Mouse (Mus musculus) heart, embryonic 14.5 days (tissue): ENCODE data around the gene Orm3. TPM values are rescaled to one million over a fixed set of nuclear protein-coding genes. Genes with fewer than 3 reads are reported as not detected.
A peak's percentile ranks its signal among the peaks of the same experiment; 100 is the strongest.

ENCODE experiments used
- ATAC-seq: fragments of 200-750 bp; cut with Nextera tagmentation; 2 replicates; pipeline ENCODE4 v1.8.0; 2017; ENCODE audit warnings: low read depth, moderate TSS enrichment; ENCODE audit not compliant: insufficient number of reproducible peaks, insufficient read depth, low FRiP score
- H3K27ac ChIP-seq, 2 experiments: fragments of 200-500 bp in 1 of 2; fragments of 300-500 bp in 1 of 2; sonication (generic) in 1 of 2; replicated peaks in 1 of 2; 2 replicates each; pipeline ENCODE4 v1.5.1; 2012 to 2014; ENCODE audit warnings: low read depth in 2 of 2, low read length in 2 of 2, control low read depth in 1 of 2, mild to moderate bottlenecking in 1 of 2, mixed read lengths in 1 of 2; ENCODE audit not compliant: control insufficient read depth in 1 of 2, insufficient read depth in 1 of 2
- H3K27me3 ChIP-seq: fragments of 300-500 bp; sonication (generic); 2 replicates; pipeline ENCODE4 v1.6.1; 2014; ENCODE audit warnings: mild to moderate bottlenecking, low read length, control low read depth; ENCODE audit not compliant: control insufficient read depth, insufficient read depth
- H3K36me3 ChIP-seq: fragments of 300-500 bp; sonication (generic); 2 replicates; pipeline ENCODE4 v1.6.1; 2014; ENCODE audit warnings: mild to moderate bottlenecking, control low read depth, low read length, mixed read lengths; ENCODE audit not compliant: control insufficient read depth, insufficient read depth
- H3K4me1 ChIP-seq, 2 experiments: fragments of 200-500 bp in 1 of 2; fragments of 300-500 bp in 1 of 2; sonication (generic) in 1 of 2; 2 replicates each; pipeline ENCODE4 v1.6.1; 2012 to 2014; ENCODE audit warnings: low read length in 2 of 2, control low read depth in 1 of 2, mixed read lengths in 1 of 2; ENCODE audit not compliant: control insufficient read depth in 2 of 2, insufficient read depth in 2 of 2
- H3K4me2 ChIP-seq: fragments of 300-500 bp; sonication (generic); 2 replicates; pipeline ENCODE4 v1.6.1; 2014; ENCODE audit warnings: mild to moderate bottlenecking, low read length
- H3K4me3 ChIP-seq, 2 experiments: fragments of 200-500 bp in 1 of 2; fragments of 300-500 bp in 1 of 2; sonication (generic) in 1 of 2; 2 replicates each; pipeline ENCODE4 v1.5.1; 2012 to 2014; ENCODE audit warnings: low read length in 2 of 2, mild to moderate bottlenecking in 2 of 2, control low read depth in 1 of 2, low read depth in 1 of 2, moderate library complexity in 1 of 2; ENCODE audit not compliant: control insufficient read depth in 1 of 2, insufficient read depth in 1 of 2
- H3K9ac ChIP-seq: fragments of 300-500 bp; sonication (generic); 2 replicates; pipeline ENCODE4 v1.6.1; 2014; ENCODE audit warnings: mild to moderate bottlenecking, low read length
- H3K9me3 ChIP-seq: fragments of 300-500 bp; sonication (generic); 2 replicates; pipeline ENCODE4 v1.6.1; 2016; ENCODE audit warnings: low read length, control low read depth; ENCODE audit not compliant: control insufficient read depth
- WGBS: fragments of 180-500 bp; shearing (Covaris S2); extraction: QIAGEN DNeasy Blood & Tissue Kit; methylation state at CpG from one replicate; pipeline ENCODE4 v1.1.7; 2014; 5-methylcytosine and 5-hydroxymethylcytosine counted together
- polyA plus RNA-seq: library from polyadenylated mRNA; unstranded; fragments of >200 nt; fragmentation: Nextera tagmentation; extraction: Ambion mirVana; gene quantifications from 2 replicates; pipeline ENCODE4 v1.2.1, GENCODE M21; 2014

The Orm3 gene
- polyA plus RNA-seq, 1 experiment from 2014 or later = not detected

DNA sequence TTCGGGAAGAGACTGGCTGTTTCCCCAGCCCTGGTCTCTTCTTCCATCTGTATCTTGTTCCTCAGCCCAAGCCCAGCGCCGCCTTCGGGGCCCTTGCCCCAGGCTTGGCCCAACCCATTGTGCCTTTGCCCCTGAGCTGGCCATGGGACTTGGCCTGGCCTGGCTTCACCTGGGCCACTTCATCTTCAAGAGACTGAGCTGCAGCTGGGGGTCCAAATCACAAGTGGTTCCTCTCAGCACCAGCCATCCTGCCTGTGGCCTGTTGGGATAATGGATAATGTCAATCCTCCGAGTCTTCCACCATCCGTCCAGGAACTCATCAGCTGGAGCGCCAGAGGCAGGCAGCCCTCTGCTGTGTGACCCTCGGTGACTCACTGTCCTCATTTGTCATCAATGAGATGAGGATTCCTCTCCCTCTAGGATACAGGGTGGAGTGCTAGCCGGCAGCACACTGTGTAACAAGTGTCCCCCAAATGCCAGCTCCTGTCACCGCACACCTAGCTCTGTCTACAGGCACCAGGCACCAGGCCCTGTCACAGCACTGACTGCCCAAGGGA is 42.1 kb downstream of the Orm3 start:
- WGBS = 77% methylated on average over 10 of the region's 10 CpGs
- Histone ChIP-seq H3K27ac (no peak overlapping the region), H3K4me1 (peaks cover 14 to 30% of the 10 kb centered on the region in 2 experiments; a peak in 3 of 4 replicates), H3K36me3 (peaks cover 13% of the 10 kb centered on the region; the same call in 1 of the 2 replicates), H3K9ac (no peak overlapping the region), H3K27me3 (no peaks in the 10 kb centered on the region), H3K4me2 (no peak overlapping the region), H3K9me3 (no peaks in the 10 kb centered on the region), H3K4me3 (no peak overlapping the region)
- no peak for ATAC-seq

- H3K4me3 ChIP-seq = no peak overlapping the region
- H3K27me3 ChIP-seq = no peaks in the 10 kb centered on the region
- no peak overlapping the region for H3K4me2 ChIP-seq
- H3K27ac ChIP-seq = peak overlapping the region; percentile 36 to 42
- H3K9ac ChIP-seq = 0 out of 2 replicates have a peak overlapping the region, but pooled peaks have one; percentile 3
- H3K36me3 ChIP-seq = peaks cover 10% of the 10 kb centered on the region; the same call in 1 of the 2 replicates
- no peaks in the 10 kb centered on the region for H3K9me3 ChIP-seq
- no peak for ATAC-seq
- H3K4me1 ChIP-seq = peaks cover 23 to 40% of the 10 kb centered on the region in 2 experiments
- WGBS = 47% methylated on average over 11 of the region's 11 CpGs
Observed at GRCm38 (mm10) chr4:63398854-63399609, 43.1 kb downstream of the Orm3 start.

- Histone ChIP-seq H3K27me3 (no peaks in the 10 kb centered on the region), H3K9ac (0 out of 2 replicates have a peak overlapping the region, but pooled peaks have one; percentile 3), H3K4me2 (no peak overlapping the region), H3K27ac (peak overlapping the region; percentile 36 to 42), H3K36me3 (peaks cover 4% of the 10 kb centered on the region; the same call in 1 of the 2 replicates), H3K4me3 (no peak overlapping the region), H3K4me1 (peaks cover 30 to 47% of the 10 kb centered on the region in 2 experiments), H3K9me3 (no peaks in the 10 kb centered on the region)
- WGBS = 49% methylated on average over 8 of the region's 8 CpGs
- no peak for ATAC-seq
Observed at GRCm38 (mm10) chr4:63399691-63400270, 43.8 kb downstream of the Orm3 start.

- Histone ChIP-seq H3K27ac (no peak overlapping the region), H3K9me3 (no peaks in the 10 kb centered on the region), H3K4me2 (no peak overlapping the region), H3K9ac (no peak overlapping the region), H3K27me3 (no peaks in the 10 kb centered on the region), H3K36me3 (no peaks in the 10 kb centered on the region), H3K4me1 (peaks cover 35 to 57% of the 10 kb centered on the region in 2 experiments), H3K4me3 (no peak overlapping the region)
- 90% methylated on average over 18 of the region's 18 CpGs for WGBS
- ATAC-seq = no peak
Observed at GRCm38 (mm10) chr4:63400541-63401306, 44.8 kb downstream of the Orm3 start.

- Histone ChIP-seq H3K4me1 (peaks cover 35 to 58% of the 10 kb centered on the region in 2 experiments), H3K4me3 (no peak overlapping the region), H3K27me3 (no peaks in the 10 kb centered on the region), H3K9me3 (no peaks in the 10 kb centered on the region), H3K36me3 (no peaks in the 10 kb centered on the region), H3K9ac (no peak overlapping the region), H3K4me2 (peak overlapping the region; percentile 62; the same call in 1 of the 2 replicates), H3K27ac (no peak overlapping the region)
- 76% methylated on average over 6 of the region's 6 CpGs for WGBS
- no peak for ATAC-seq
Observed at GRCm38 (mm10) chr4:63401620-63402019, 45.7 kb downstream of the Orm3 start.

- peak overlapping the region in 1 of 2 experiments; percentile 83; a peak in 1 of 4 replicates for H3K27ac ChIP-seq
- H3K4me1 ChIP-seq = peaks cover 35 to 58% of the 10 kb centered on the region in 2 experiments
- WGBS = 94% methylated on average over 10 of the region's 10 CpGs
- no peak for ATAC-seq
- no peaks in the 10 kb centered on the region for H3K9me3 ChIP-seq
- peak overlapping the region; percentile 55 for H3K9ac ChIP-seq
- no peaks in the 10 kb centered on the region for H3K27me3 ChIP-seq
- H3K4me2 ChIP-seq = peak overlapping the region; percentile 62
- H3K4me3 ChIP-seq = peak overlapping the region; percentile 28 to 35; a peak in 2 of 4 replicates
- no peaks in the 10 kb centered on the region for H3K36me3 ChIP-seq
Observed at GRCm38 (mm10) chr4:63402056-63402455, 46.1 kb downstream of the Orm3 start.

DNA sequence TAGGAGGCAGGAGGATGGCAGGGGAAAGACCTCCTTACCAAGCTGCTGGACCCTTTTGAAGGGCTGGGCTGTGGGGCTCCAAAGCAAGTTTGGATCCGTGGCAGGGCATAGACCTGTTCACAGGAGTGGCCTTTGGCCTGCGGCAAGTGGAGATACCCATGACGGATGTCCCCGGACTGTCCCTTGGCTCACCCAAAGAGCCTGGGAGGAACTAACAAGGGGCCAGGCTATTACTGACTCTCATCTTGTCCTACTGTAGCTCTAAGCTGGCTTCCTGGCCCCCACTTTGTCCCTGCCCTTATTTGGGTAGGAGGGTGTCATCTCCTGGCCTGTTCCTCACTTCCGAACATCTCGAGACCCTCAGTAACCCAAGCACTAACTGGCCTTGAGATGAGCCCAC is 46.6 kb downstream of the Orm3 start:
- no peak for ATAC-seq
- no peaks in the 10 kb centered on the region for H3K36me3 ChIP-seq
- H3K27me3 ChIP-seq = no peaks in the 10 kb centered on the region
- peak overlapping the region; percentile 62 for H3K4me2 ChIP-seq
- peak overlapping the region; percentile 74 to 83 for H3K27ac ChIP-seq
- peak overlapping the region; percentile 55 for H3K9ac ChIP-seq
- H3K4me3 ChIP-seq = peak overlapping the region; percentile 28 to 35
- WGBS = 52% methylated on average over 6 of the region's 6 CpGs
- H3K9me3 ChIP-seq = no peaks in the 10 kb centered on the region
- peaks cover 35 to 58% of the 10 kb centered on the region in 2 experiments for H3K4me1 ChIP-seq
